Mouse (Mus musculus): ENCODE measurements around the gene Rps17. TPM values are rescaled to one million over a fixed set of nuclear protein-coding genes. Genes with fewer than 3 reads are reported as not detected.

Gene Rps17
- polyA plus RNA-seq, 1 experiment from 2014 or later, result 1,441 TPM

GRCm38 (mm10) chr7:81326859-81327258 lies 18.2 kb downstream of the Rps17 start:
- no peaks in the 10 kb centered on the region for H3K4me1 ChIP-seq (ENCODE audit: control insufficient read depth, insufficient read depth, low read length)
- ATAC-seq (ENCODE audit: insufficient number of reproducible peaks, low FRiP score, low TSS enrichment, low read depth) (no peak), DNase-seq (ENCODE audit: low spot score) (no peak)
- H3K27me3 ChIP-seq (ENCODE audit: control insufficient read depth, insufficient read depth, low read length), result no peaks in the 10 kb centered on the region
- no peak overlapping the region for H3K4me3 ChIP-seq (ENCODE audit: low read depth, low read length)
- H3K36me3 ChIP-seq (ENCODE audit: control insufficient read depth, insufficient read depth, low read length), result no peaks in the 10 kb centered on the region
- no peak overlapping the region for H3K4me2 ChIP-seq (ENCODE audit: low read depth, severe bottlenecking)
- H3K9ac ChIP-seq (ENCODE audit: low read length), result no peak overlapping the region
- 79% methylated on average over 6 of the region's 6 CpGs for whole genome bisulfite sequencing
- H3K27ac ChIP-seq (replicated peaks; ENCODE audit: low read depth, low read length), result no peak overlapping the region
- H3K9me3 ChIP-seq (ENCODE audit: control insufficient read depth, low read length), result no peaks in the 10 kb centered on the region

DNA sequence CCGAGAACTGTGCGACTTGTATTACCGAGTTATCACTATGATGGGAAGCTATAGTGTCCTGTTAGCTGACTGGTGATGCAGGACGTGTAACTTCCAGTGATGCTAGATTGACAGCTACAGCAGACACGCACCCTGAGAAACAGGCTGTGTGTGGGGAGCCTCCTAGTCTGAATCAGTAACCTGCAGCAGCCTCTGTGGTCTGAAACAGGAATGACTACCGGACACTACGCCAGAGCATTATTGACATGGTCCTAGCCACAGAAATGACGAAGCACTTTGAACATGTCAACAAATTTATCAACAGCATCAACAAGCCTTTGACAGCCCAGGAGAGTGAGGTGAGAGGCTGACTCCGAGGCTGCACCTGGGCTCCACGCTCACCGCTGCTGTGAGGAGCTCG lies 19.0 kb downstream of the Rps17 start:
- H3K9me3 ChIP-seq (ENCODE audit: control insufficient read depth, low read length), result no peaks in the 10 kb centered on the region
- no peak overlapping the region for H3K9ac ChIP-seq (ENCODE audit: low read length)
- H3K4me1 ChIP-seq (ENCODE audit: control insufficient read depth, insufficient read depth, low read length), result no peaks in the 10 kb centered on the region
- no peaks in the 10 kb centered on the region for H3K27me3 ChIP-seq (ENCODE audit: control insufficient read depth, insufficient read depth, low read length)
- no peak overlapping the region for H3K27ac ChIP-seq (replicated peaks; ENCODE audit: low read depth, low read length)
- DNase-seq (ENCODE audit: low spot score) (no peak), ATAC-seq (ENCODE audit: insufficient number of reproducible peaks, low FRiP score, low TSS enrichment, low read depth) (no peak)
- H3K4me2 ChIP-seq (ENCODE audit: low read depth, severe bottlenecking), result no peak overlapping the region
- no peaks in the 10 kb centered on the region for H3K36me3 ChIP-seq (ENCODE audit: control insufficient read depth, insufficient read depth, low read length)
- WGBS, result 87% methylated on average over 12 of the region's 12 CpGs
- H3K4me3 ChIP-seq (ENCODE audit: low read depth, low read length), result no peak overlapping the region

- Histone ChIP-seq H3K4me3 (ENCODE audit: low read depth, low read length) (no peak overlapping the region), H3K4me2 (ENCODE audit: low read depth, severe bottlenecking) (no peak overlapping the region), H3K27ac (replicated peaks; ENCODE audit: low read depth, low read length) (no peak overlapping the region), H3K4me1 (ENCODE audit: control insufficient read depth, insufficient read depth, low read length) (no peaks in the 10 kb centered on the region), H3K27me3 (ENCODE audit: control insufficient read depth, insufficient read depth, low read length) (no peaks in the 10 kb centered on the region), H3K9ac (ENCODE audit: low read length) (no peak overlapping the region), H3K9me3 (ENCODE audit: control insufficient read depth, low read length) (no peaks in the 10 kb centered on the region), H3K36me3 (ENCODE audit: control insufficient read depth, insufficient read depth, low read length) (no peaks in the 10 kb centered on the region)
- WGBS, result 86% methylated on average over 5 of the region's 5 CpGs
- no peak for DNase-seq (ENCODE audit: low spot score)
- no peak for ATAC-seq (ENCODE audit: insufficient number of reproducible peaks, low FRiP score, low TSS enrichment, low read depth)
These were observed 23.3 kb downstream of the Rps17 start for GRCm38 (mm10) chr7:81321776-81322175.

- ATAC-seq (ENCODE audit: insufficient number of reproducible peaks, low FRiP score, low TSS enrichment, low read depth) (no peak), DNase-seq (ENCODE audit: low spot score) (no peak)
- no peak overlapping the region for H3K4me3 ChIP-seq (ENCODE audit: low read depth, low read length)
- WGBS, result 73% methylated on average over 6 of the region's 6 CpGs
- H3K4me1 ChIP-seq (ENCODE audit: control insufficient read depth, insufficient read depth, low read length), result no peaks in the 10 kb centered on the region
- no peaks in the 10 kb centered on the region for H3K27me3 ChIP-seq (ENCODE audit: control insufficient read depth, insufficient read depth, low read length)
- no peak overlapping the region for H3K9ac ChIP-seq (ENCODE audit: low read length)
- H3K27ac ChIP-seq (replicated peaks; ENCODE audit: low read depth, low read length), result no peak overlapping the region
- H3K36me3 ChIP-seq (ENCODE audit: control insufficient read depth, insufficient read depth, low read length), result no peaks in the 10 kb centered on the region
- no peak overlapping the region for H3K4me2 ChIP-seq (ENCODE audit: low read depth, severe bottlenecking)
- H3K9me3 ChIP-seq (ENCODE audit: control insufficient read depth, low read length), result no peaks in the 10 kb centered on the region
These were observed 25.3 kb downstream of the Rps17 start for GRCm38 (mm10) chr7:81319749-81320148.

DNA sequence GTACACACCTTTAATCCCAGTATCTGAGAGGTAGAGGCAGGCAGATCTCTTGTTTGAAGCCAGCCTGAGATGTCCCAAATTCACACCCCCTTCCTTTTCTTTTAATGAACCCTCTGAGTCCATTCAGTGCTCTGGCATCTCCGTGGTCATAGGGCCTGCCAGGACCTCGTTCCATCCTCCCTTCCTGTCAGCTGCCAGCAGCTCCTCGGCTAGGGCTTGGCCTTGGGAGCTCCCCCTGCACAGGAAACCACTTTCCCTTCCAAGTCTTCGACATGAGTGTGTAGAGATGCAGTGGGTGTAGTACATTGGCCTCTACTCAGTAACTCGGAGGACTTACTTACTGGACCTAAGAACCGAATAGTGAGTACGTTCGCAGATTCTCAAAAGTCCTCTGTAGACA lies 29.5 kb downstream of the Rps17 start:
- Histone ChIP-seq H3K9ac (ENCODE audit: low read length) (no peak overlapping the region), H3K9me3 (ENCODE audit: control insufficient read depth, low read length) (no peaks in the 10 kb centered on the region), H3K4me2 (ENCODE audit: low read depth, severe bottlenecking) (no peak overlapping the region), H3K27ac (replicated peaks; ENCODE audit: low read depth, low read length) (no peak overlapping the region), H3K4me3 (ENCODE audit: low read depth, low read length) (no peak overlapping the region), H3K27me3 (ENCODE audit: control insufficient read depth, insufficient read depth, low read length) (no peaks in the 10 kb centered on the region), H3K36me3 (ENCODE audit: control insufficient read depth, insufficient read depth, low read length) (no peaks in the 10 kb centered on the region), H3K4me1 (ENCODE audit: control insufficient read depth, insufficient read depth, low read length) (no peaks in the 10 kb centered on the region)
- 74% methylated on average over 8 of the region's 8 CpGs for WGBS
- DNase-seq (ENCODE audit: low spot score) (no peak), ATAC-seq (ENCODE audit: insufficient number of reproducible peaks, low FRiP score, low TSS enrichment, low read depth) (no peak)

DNA sequence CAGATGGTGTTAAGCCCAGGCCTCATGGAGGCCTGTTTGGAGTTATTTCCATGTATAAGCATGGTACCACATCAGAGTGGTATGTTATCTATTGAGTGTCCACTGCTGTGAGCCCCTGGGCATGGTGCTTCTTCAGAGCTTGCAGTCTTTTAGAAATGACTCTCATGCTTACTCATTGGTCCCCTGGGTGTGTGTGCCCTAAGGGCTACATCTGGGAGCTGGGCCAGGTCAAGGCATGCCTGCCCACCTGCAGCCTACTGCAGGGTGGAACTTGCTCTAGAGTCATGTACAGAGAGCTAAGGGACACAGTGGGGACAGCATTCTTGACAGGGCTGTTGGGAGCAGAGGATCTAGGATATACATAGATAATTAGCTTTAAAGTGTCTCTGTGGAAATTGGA lies 33.5 kb downstream of the Rps17 start:
- no peaks in the 10 kb centered on the region for H3K27me3 ChIP-seq (ENCODE audit: control insufficient read depth, insufficient read depth, low read length)
- DNase-seq (ENCODE audit: low spot score), result no peak
- ATAC-seq (ENCODE audit: insufficient number of reproducible peaks, low FRiP score, low TSS enrichment, low read depth), result no peak
- no peaks in the 10 kb centered on the region for H3K36me3 ChIP-seq (ENCODE audit: control insufficient read depth, insufficient read depth, low read length)
- H3K4me2 ChIP-seq (ENCODE audit: low read depth, severe bottlenecking), result no peak overlapping the region
- no peak overlapping the region for H3K27ac ChIP-seq (replicated peaks; ENCODE audit: low read depth, low read length)
- no peaks in the 10 kb centered on the region for H3K4me1 ChIP-seq (ENCODE audit: control insufficient read depth, insufficient read depth, low read length)
- H3K9me3 ChIP-seq (ENCODE audit: control insufficient read depth, low read length), result no peaks in the 10 kb centered on the region
- no peak overlapping the region for H3K4me3 ChIP-seq (ENCODE audit: low read depth, low read length)
- no peak overlapping the region for H3K9ac ChIP-seq (ENCODE audit: low read length)

- Histone ChIP-seq H3K9me3 (ENCODE audit: control insufficient read depth, low read length) (no peaks in the 10 kb centered on the region), H3K4me3 (ENCODE audit: low read depth, low read length) (no peak overlapping the region), H3K27me3 (ENCODE audit: control insufficient read depth, insufficient read depth, low read length) (no peaks in the 10 kb centered on the region), H3K36me3 (ENCODE audit: control insufficient read depth, insufficient read depth, low read length) (no peaks in the 10 kb centered on the region), H3K4me2 (ENCODE audit: low read depth, severe bottlenecking) (no peak overlapping the region), H3K9ac (ENCODE audit: low read length) (no peak overlapping the region), H3K4me1 (ENCODE audit: control insufficient read depth, insufficient read depth, low read length) (no peaks in the 10 kb centered on the region), H3K27ac (replicated peaks; ENCODE audit: low read depth, low read length) (no peak overlapping the region)
- DNase-seq (ENCODE audit: low spot score), result no peak
- ATAC-seq (ENCODE audit: insufficient number of reproducible peaks, low FRiP score, low TSS enrichment, low read depth), result no peak
- WGBS, result 96% methylated on average over 1 of the region's 1 CpGs
These were observed 33.9 kb downstream of the Rps17 start for GRCm38 (mm10) chr7:81311130-81311529.

DNA sequence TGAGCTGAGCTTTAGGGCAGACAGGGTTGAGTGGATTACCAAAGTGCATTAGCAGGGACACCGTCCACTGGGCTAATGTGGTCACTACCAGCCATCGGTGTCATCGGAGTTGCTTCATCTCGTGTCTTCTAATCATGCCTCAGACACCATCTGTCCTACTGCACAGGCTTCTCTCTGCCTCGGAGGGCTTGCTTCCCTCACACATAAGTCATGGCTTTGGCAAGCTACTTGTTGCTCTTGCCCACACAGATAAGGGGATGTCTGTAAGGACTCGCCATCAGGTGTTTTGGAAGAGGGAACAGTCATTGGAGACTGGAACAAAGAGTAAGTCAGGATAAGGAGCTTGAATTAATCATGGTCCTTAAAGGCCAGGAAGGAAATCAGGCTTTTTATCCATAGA lies 35.8 kb downstream of the Rps17 start:
- no peak overlapping the region for H3K4me3 ChIP-seq (ENCODE audit: low read depth, low read length)
- no peaks in the 10 kb centered on the region for H3K9me3 ChIP-seq (ENCODE audit: control insufficient read depth, low read length)
- H3K36me3 ChIP-seq (ENCODE audit: control insufficient read depth, insufficient read depth, low read length), result no peaks in the 10 kb centered on the region
- no peak overlapping the region for H3K9ac ChIP-seq (ENCODE audit: low read length)
- ATAC-seq (ENCODE audit: insufficient number of reproducible peaks, low FRiP score, low TSS enrichment, low read depth) (no peak), DNase-seq (ENCODE audit: low spot score) (no peak)
- H3K4me2 ChIP-seq (ENCODE audit: low read depth, severe bottlenecking), result no peak overlapping the region
- no peak overlapping the region for H3K27ac ChIP-seq (replicated peaks; ENCODE audit: low read depth, low read length)
- H3K27me3 ChIP-seq (ENCODE audit: control insufficient read depth, insufficient read depth, low read length), result no peaks in the 10 kb centered on the region
- WGBS, result 94% methylated on average over 6 of the region's 6 CpGs
- H3K4me1 ChIP-seq (ENCODE audit: control insufficient read depth, insufficient read depth, low read length), result no peaks in the 10 kb centered on the region

DNA sequence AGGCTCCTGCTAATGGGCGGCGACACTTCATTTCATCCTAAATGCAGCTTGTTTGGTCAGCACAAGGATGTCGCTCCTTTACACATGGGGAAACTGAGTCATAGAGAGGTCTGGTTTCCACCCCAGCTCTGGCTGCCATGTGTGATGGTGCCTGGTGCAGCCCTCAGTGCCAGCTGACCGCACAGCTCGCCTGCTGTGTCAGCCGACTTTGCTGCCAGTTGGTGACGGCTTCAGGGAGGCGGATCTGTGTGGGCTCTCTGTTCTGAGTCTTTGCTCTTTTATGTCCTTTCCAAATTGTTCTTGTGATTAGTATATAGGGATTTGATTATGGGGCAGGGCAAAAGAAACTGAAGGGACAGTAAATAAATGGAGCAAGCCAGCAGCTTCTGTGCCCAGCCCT lies 37.3 kb downstream of the Rps17 start:
- WGBS, result 78% methylated on average over 8 of the region's 8 CpGs
- ATAC-seq (ENCODE audit: insufficient number of reproducible peaks, low FRiP score, low TSS enrichment, low read depth), result no peak

More for the DNA sequence above, 37.3 kb downstream of the Rps17 start:
- no peaks in the 10 kb centered on the region for H3K4me1 ChIP-seq (ENCODE audit: control insufficient read depth, insufficient read depth, low read length)
- H3K4me3 ChIP-seq (ENCODE audit: low read depth, low read length), result no peak overlapping the region
- no peak overlapping the region for H3K4me2 ChIP-seq (ENCODE audit: low read depth, severe bottlenecking)
- H3K9ac ChIP-seq (ENCODE audit: low read length), result no peak overlapping the region
- H3K27ac ChIP-seq (replicated peaks; ENCODE audit: low read depth, low read length), result no peak overlapping the region
- no peaks in the 10 kb centered on the region for H3K9me3 ChIP-seq (ENCODE audit: control insufficient read depth, low read length)
- H3K27me3 ChIP-seq (ENCODE audit: control insufficient read depth, insufficient read depth, low read length), result no peaks in the 10 kb centered on the region
- H3K36me3 ChIP-seq (ENCODE audit: control insufficient read depth, insufficient read depth, low read length), result no peaks in the 10 kb centered on the region
- DNase-seq (ENCODE audit: low spot score), result no peak
